12 mouse cellular contexts compared by ENCODE assay signal in genomic region chr13:13808337-13809132, GRCm38 (mm10). TPM values are rescaled to one million over a fixed set of nuclear protein-coding genes. Genes with fewer than 3 reads are reported as not detected.
DNase-seq lines count a peak whose midpoint lies in the region; ATAC-seq lines count a peak whose summit lies in the region.
"Had no signal": no experiment of that assay in that cellular context is flagged by ENCODE, and none has a peak within 500 bp of the region (broad histone marks: within the 10 kb centered on the region; RNA-seq: fewer than 3 reads in every experiment).

No protein-coding gene starts in this region.

- H3K4me3 ChIP-seq in midbrain, embryonic 11.5 days (ENCODE audit: low read depth, low read length), result no peak overlapping the region
- H3K4me3 ChIP-seq in midbrain, embryonic 10.5 days, result no peak overlapping the region
- H3K4me3 ChIP-seq in midbrain, embryonic 15.5 days, result no peak overlapping the region

- H3K27ac ChIP-seq in midbrain, embryonic 11.5 days (ENCODE audit: low read depth, low read length), result no peak overlapping the region
- no peak overlapping the region for H3K27ac ChIP-seq in midbrain, embryonic 10.5 days (replicated peaks)
- no peak overlapping the region for H3K27ac ChIP-seq in midbrain, embryonic 15.5 days

- 44% methylated on average over 11 of the region's 11 CpGs for WGBS in midbrain, embryonic 11.5 days
- 44% methylated on average over 11 of the region's 11 CpGs for WGBS in midbrain, embryonic 10.5 days
- 35% methylated on average over 11 of the region's 11 CpGs for WGBS in midbrain, embryonic 15.5 days

- no peak overlapping the region for H3K4me2 ChIP-seq in midbrain, embryonic 11.5 days
- no peak overlapping the region for H3K4me2 ChIP-seq in midbrain, embryonic 15.5 days

- ATAC-seq in midbrain, embryonic 11.5 days (ENCODE audit: low FRiP score), result peak; percentile 40; the same call in 1 of the 2 replicates
- peak; percentile 81 for ATAC-seq in midbrain, embryonic 15.5 days (replicated peaks)

- no peaks in the 10 kb centered on the region for H3K27me3 ChIP-seq in midbrain, embryonic 11.5 days (ENCODE audit: control insufficient read depth, insufficient read depth, low read length)
- no peaks in the 10 kb centered on the region for H3K27me3 ChIP-seq in midbrain, embryonic 10.5 days (ENCODE audit: low read depth, poor library complexity, severe bottlenecking)
- no peaks in the 10 kb centered on the region for H3K27me3 ChIP-seq in midbrain, embryonic 15.5 days (replicated peaks)

- H3K4me1 ChIP-seq in midbrain, embryonic 11.5 days (ENCODE audit: control insufficient read depth, insufficient read depth, low read length), result no peaks in the 10 kb centered on the region
- 0 out of 2 replicates have a peak, but pooled peaks cover 4% of the 10 kb centered on the region for H3K4me1 ChIP-seq in midbrain, embryonic 10.5 days
- 0 out of 2 replicates have a peak, but pooled peaks cover 10% of the 10 kb centered on the region for H3K4me1 ChIP-seq in midbrain, embryonic 15.5 days

- H3K9me3 ChIP-seq in midbrain, embryonic 11.5 days (ENCODE audit: control insufficient read depth, low read length), result no peaks in the 10 kb centered on the region
- no peaks in the 10 kb centered on the region for H3K9me3 ChIP-seq in midbrain, embryonic 10.5 days (replicated peaks)
- no peaks in the 10 kb centered on the region for H3K9me3 ChIP-seq in midbrain, embryonic 15.5 days

- DNase-seq in cerebellum, postnatal 10 days, result peak; percentile 64 to 80
- DNase-seq in cerebellum, adult 9-11 months, result no peak
- no peak for DNase-seq in midbrain, embryonic 11.5 days (ENCODE audit: low spot score, missing footprints)
- DNase-seq in midbrain, embryonic 10.5 days (ENCODE audit: low spot score), result no peak
- peak; percentile 30 to 57 for DNase-seq in thymus, postnatal 36 days
- no peak for DNase-seq in cerebellum, adult 18-20 months
- no peak for DNase-seq in layer of hippocampus, adult 9-11 months
- DNase-seq: cerebellum, adult 11-12 months; gastrocnemius, postnatal 36 days; kidney, postnatal 36 days; lung, postnatal 36 days had no signal

- no peak overlapping the region for H3K9ac ChIP-seq in midbrain, embryonic 11.5 days (ENCODE audit: low read length)
- no peak overlapping the region for H3K9ac ChIP-seq in midbrain, embryonic 15.5 days

- no peaks in the 10 kb centered on the region for H3K36me3 ChIP-seq in midbrain, embryonic 11.5 days (ENCODE audit: control insufficient read depth, insufficient read depth, low read length)
- H3K36me3 ChIP-seq in midbrain, embryonic 10.5 days, result no peaks in the 10 kb centered on the region
- no peaks in the 10 kb centered on the region for H3K36me3 ChIP-seq in midbrain, embryonic 15.5 days (replicated peaks)

RNA-seq across cellular contexts. Expression of gene Gng4, which starts 24.7 kb away (rescaled TPM):
- polyA plus RNA-seq in midbrain, embryonic 11.5 days (2014; fragmentation: Nextera tagmentation; extraction: Ambion mirVana), result 2.0 and 2.6 TPM in 2 replicates
- polyA plus RNA-seq in midbrain, embryonic 10.5 days (2016; fragmentation: Nextera tagmentation; extraction: Ambion mirVana), result 0.53 and 1.4 TPM in 2 replicates
- 62.3 and 65.1 TPM in 2 replicates for polyA plus RNA-seq in midbrain, embryonic 15.5 days (2015; fragmentation: Nextera tagmentation; extraction: Ambion mirVana)

Comparison
In these comparisons a context has a peak if more than half of its experiments do, and no peak if none do; other contexts are left out.
1. DNase-seq: peak in cerebellum, postnatal 10 days (2 of 2) and thymus, postnatal 36 days (2 of 2); none in cerebellum, adult 9-11 months (single experiment), midbrain, embryonic 11.5 days (single experiment), midbrain, embryonic 10.5 days (single experiment), cerebellum, adult 18-20 months (0 of 2) and layer of hippocampus, adult 9-11 months (single experiment).
2. RNA of gene Gng4, which starts 24.7 kb away (polyA plus RNA-seq): 62.3 to 65.1 TPM in midbrain, embryonic 15.5 days; 2.0 to 2.6 TPM in midbrain, embryonic 11.5 days and 0.53 to 1.4 TPM in midbrain, embryonic 10.5 days; every median in the first group is over 10 times any median in the second.